ENCODE assay signal across 27 mouse cellular contexts in genomic region chr13:43585335-43585734, GRCm38 (mm10). TPM values are rescaled to one million over a fixed set of nuclear protein-coding genes. Genes with fewer than 3 reads are reported as not detected.
DNase-seq lines count a peak whose midpoint lies in the region; ATAC-seq and TF ChIP-seq lines count a peak whose summit lies in the region.
"Had no signal": no experiment of that assay in that cellular context is flagged by ENCODE, and none has a peak within 500 bp of the region (broad histone marks: within the 10 kb centered on the region; RNA-seq: fewer than 3 reads in every experiment).

No protein-coding gene starts in this region.

- no peak overlapping the region for H3K4me2 ChIP-seq in forebrain, embryonic 11.5 days (ENCODE audit: low read depth, low read length, severe bottlenecking)
- H3K4me2 ChIP-seq in forebrain, postnatal 0 days (ENCODE audit: low read depth) = no peak overlapping the region
- H3K4me2 ChIP-seq in midbrain, embryonic 13.5 days (replicated peaks) = no peak overlapping the region
- H3K4me2 ChIP-seq: embryonic facial prominence, embryonic 12.5 days; forebrain, embryonic 12.5 days had no signal

- no peak for ATAC-seq in forebrain, embryonic 11.5 days (replicated peaks; ENCODE audit: low FRiP score)
- no peak for ATAC-seq in forebrain, postnatal 0 days
- no peak for ATAC-seq in midbrain, embryonic 13.5 days
- no peak for ATAC-seq in inflammation-experienced regulatory T-cells, adult 6 months
- ATAC-seq: activated CD4-positive, CD25-positive, alpha-beta regulatory T cell, adult 4 months; CD4-positive, CD25-positive, alpha-beta regulatory T cell, adult 4 months; forebrain, embryonic 14.5 days; forebrain, embryonic 16.5 days; Patski had no signal

- no peaks in the 10 kb centered on the region for H3K27me3 ChIP-seq in forebrain, embryonic 11.5 days (ENCODE audit: control insufficient read depth, insufficient read depth, low read length)
- no peaks in the 10 kb centered on the region for H3K27me3 ChIP-seq in forebrain, postnatal 0 days (ENCODE audit: insufficient read depth, low read length)
- no peaks in the 10 kb centered on the region for H3K27me3 ChIP-seq in midbrain, embryonic 13.5 days
- H3K27me3 ChIP-seq: CH12.LX; embryonic facial prominence, embryonic 12.5 days; forebrain, embryonic 12.5 days; Patski had no signal

- 36% methylated on average over 2 of the region's 2 CpGs for WGBS in forebrain, embryonic 11.5 days
- 36% methylated on average over 2 of the region's 2 CpGs for WGBS in forebrain, postnatal 0 days
- 31% methylated on average over 2 of the region's 2 CpGs for WGBS in midbrain, embryonic 13.5 days

- DNase-seq in forebrain, embryonic 11.5 days (ENCODE audit: low spot score) = peak; percentile 29
- DNase-seq in forebrain, postnatal 0 days = no peak
- DNase-seq in ES-CJ7 (ENCODE audit: low read depth, low spot score) = peak; percentile 92
- peak; percentile 94 for DNase-seq in R1 (ENCODE audit: low read depth, low spot score)
- DNase-seq: adrenal gland, adult 8-10 months; adrenal gland, postnatal 14 days; adrenal gland, postnatal 36 days; B cell, adult 2 months; cerebellum, adult 11 months; cerebellum, adult 18-20 months; cerebellum, adult 8-10 months; cerebellum, adult 9-11 months; cerebellum, postnatal 14 days; cerebellum, postnatal 36 days; embryo, embryonic 11 days had no signal

- no peak for TF ChIP-seq CTCF in forebrain, postnatal 0 days (IDR thresholded peaks at IDR 0.05; ENCODE audit: low read depth)

- no peaks in the 10 kb centered on the region for H3K9me3 ChIP-seq in forebrain, embryonic 11.5 days (ENCODE audit: control insufficient read depth, low read length)
- no peaks in the 10 kb centered on the region for H3K9me3 ChIP-seq in forebrain, postnatal 0 days (ENCODE audit: low read length)
- no peaks in the 10 kb centered on the region for H3K9me3 ChIP-seq in midbrain, embryonic 13.5 days
- H3K9me3 ChIP-seq: embryonic facial prominence, embryonic 12.5 days; forebrain, embryonic 12.5 days; G1E had no signal

- no peaks in the 10 kb centered on the region for H3K36me3 ChIP-seq in forebrain, embryonic 11.5 days (ENCODE audit: control insufficient read depth, insufficient read depth, low read length)
- H3K36me3 ChIP-seq in forebrain, postnatal 0 days (ENCODE audit: insufficient read depth) = no peaks in the 10 kb centered on the region
- no peaks in the 10 kb centered on the region for H3K36me3 ChIP-seq in midbrain, embryonic 13.5 days
- H3K36me3 ChIP-seq: embryonic facial prominence, embryonic 12.5 days; forebrain, embryonic 12.5 days; G1E had no signal

- no peaks in the 10 kb centered on the region; the same call in 1 of the 2 replicates for H3K4me1 ChIP-seq in forebrain, embryonic 11.5 days (replicated peaks; ENCODE audit: control insufficient read depth, insufficient read depth, low read length)
- no peaks in the 10 kb centered on the region for H3K4me1 ChIP-seq in forebrain, postnatal 0 days (ENCODE audit: insufficient read depth)
- H3K4me1 ChIP-seq in midbrain, embryonic 13.5 days (replicated peaks) = no peaks in the 10 kb centered on the region

- H3K9ac ChIP-seq in forebrain, embryonic 11.5 days (ENCODE audit: low read length) = no peak overlapping the region
- H3K9ac ChIP-seq in forebrain, postnatal 0 days = no peak overlapping the region
- H3K9ac ChIP-seq in midbrain, embryonic 13.5 days (replicated peaks) = no peak overlapping the region
- H3K9ac ChIP-seq: embryonic facial prominence, embryonic 12.5 days; forebrain, embryonic 12.5 days had no signal

- no peak overlapping the region for H3K27ac ChIP-seq in forebrain, embryonic 11.5 days (ENCODE audit: low read depth, low read length)
- H3K27ac ChIP-seq in forebrain, postnatal 0 days (ENCODE audit: low read depth, low read length) = no peak overlapping the region
- H3K27ac ChIP-seq in midbrain, embryonic 13.5 days = no peak overlapping the region
- H3K27ac ChIP-seq: embryonic facial prominence, embryonic 12.5 days; forebrain, embryonic 12.5 days had no signal

- H3K4me3 ChIP-seq in forebrain, embryonic 11.5 days (ENCODE audit: low read depth, low read length) = no peak overlapping the region
- no peak overlapping the region for H3K4me3 ChIP-seq in forebrain, postnatal 0 days (ENCODE audit: low read depth, low read length)
- no peak overlapping the region for H3K4me3 ChIP-seq in midbrain, embryonic 13.5 days (replicated peaks)
- H3K4me3 ChIP-seq: embryonic facial prominence, embryonic 12.5 days; forebrain, embryonic 12.5 days had no signal

RNA-seq across cellular contexts. Expression of gene Mcur1, which starts 25.3 kb away (rescaled TPM):
- 12.2 and 12.9 TPM in 2 replicates for polyA plus RNA-seq in forebrain, embryonic 11.5 days (2014; fragmentation: Nextera tagmentation; extraction: Ambion mirVana)
- 7.2 and 9.8 TPM in 2 replicates for total RNA-seq in forebrain, postnatal 0 days (2014; rRNA removed)
- polyA plus RNA-seq in forebrain, postnatal 0 days (2015; fragmentation: Nextera tagmentation; extraction: Ambion mirVana) = 6.5 and 8.6 TPM in 2 replicates
- 8.1 and 8.2 TPM in 2 replicates for polyA plus RNA-seq in midbrain, embryonic 13.5 days (2015; fragmentation: Nextera tagmentation; extraction: Ambion mirVana)
- 10 to 100 TPM in 2 of 3 experiments, 1 to 10 TPM in 1; 7.1 to 19.0 (median 17.0) TPM for polyA plus RNA-seq in inflammation-experienced regulatory T-cells, adult 6 months (2017; shearing (Covaris generic))

RNA-seq across cellular contexts. Expression of gene Rnf182, which starts 30.2 kb away (rescaled TPM):
- polyA plus RNA-seq in forebrain, embryonic 11.5 days (2014; fragmentation: Nextera tagmentation; extraction: Ambion mirVana) = 10.0 and 13.5 TPM in 2 replicates
- total RNA-seq in forebrain, postnatal 0 days (2014; rRNA removed) = 9.1 and 9.3 TPM in 2 replicates
- 32.5 and 42.0 TPM in 2 replicates for polyA plus RNA-seq in forebrain, postnatal 0 days (2015; fragmentation: Nextera tagmentation; extraction: Ambion mirVana)
- polyA plus RNA-seq in midbrain, embryonic 13.5 days (2015; fragmentation: Nextera tagmentation; extraction: Ambion mirVana) = 20.4 and 29.8 TPM in 2 replicates
- not detected for polyA plus RNA-seq in inflammation-experienced regulatory T-cells, adult 6 months (2017; shearing (Covaris generic))
- total RNA-seq: CH12.LX; common myeloid progenitor, adult 5-6 weeks had no signal
- polyA plus RNA-seq: CD4-positive, CD25-positive, alpha-beta regulatory T cell, adult 4 months; G1E had no signal

Comparison
In these comparisons a context has a peak if more than half of its experiments do, and no peak if none do; other contexts are left out.
1. RNA of gene Rnf182, which starts 30.2 kb away (polyA plus RNA-seq): 32.5 to 42.0 TPM in forebrain, postnatal 0 days, 20.4 to 29.8 TPM in midbrain, embryonic 13.5 days and 10.0 to 13.5 TPM in forebrain, embryonic 11.5 days; not detected in inflammation-experienced regulatory T-cells, adult 6 months; every median in the first group is over 10 times any median in the second.